Mouse (Mus musculus) kidney, embryonic 16.5 days (tissue): ENCODE measurements around the gene Alg6. TPM values are rescaled to one million over a fixed set of nuclear protein-coding genes. Genes with fewer than 3 reads are reported as not detected.

ENCODE experiments used
- polyA plus RNA-seq: library from polyadenylated mRNA; unstranded; fragments of >200 nt; fragmentation: Nextera tagmentation; extraction: Ambion mirVana; gene quantifications from 2 replicates; pipeline ENCODE4 v1.2.1, GENCODE M21; 2015

The Alg6 gene
- polyA plus RNA-seq, 1 experiment from 2014 or later: 25.6 TPM

Other genes starting within 250 kb of the Alg6 start
- 0.09 TPM in 1 of 2 replicates, not detected in the other for gene Foxd3, start 59.4 kb upstream of the Alg6 start, polyA plus RNA-seq
- gene Efcab7, start 113.5 kb downstream of the Alg6 start, polyA plus RNA-seq: 20.5 and 21.4 TPM in 2 replicates
- 83.2 and 89.5 TPM in 2 replicates for gene Pgm1, start 213.8 kb downstream of the Alg6 start, polyA plus RNA-seq
- 30.8 and 31.2 TPM in 2 replicates for gene Itgb3bp, start 214.1 kb downstream of the Alg6 start, polyA plus RNA-seq